Comparison of ENCODE assay signal across 8 mouse cellular contexts in genomic region chr3:107953328-107953755, GRCm38 (mm10). TPM values are rescaled to one million over a fixed set of nuclear protein-coding genes. Genes with fewer than 3 reads are reported as not detected.
DNase-seq lines count a peak whose midpoint lies in the region; ATAC-seq lines count a peak whose summit lies in the region.

No protein-coding gene starts in this region.

- H3K9ac ChIP-seq in liver, embryonic 13.5 days = no peak overlapping the region

- no peak overlapping the region for H3K4me3 ChIP-seq in liver, embryonic 13.5 days (replicated peaks)

- no peak overlapping the region for H3K4me2 ChIP-seq in liver, embryonic 13.5 days

- 14% methylated on average over 6 of the region's 6 CpGs for WGBS in liver, embryonic 13.5 days (ENCODE audit: insufficient replicate concordance)

- no peak overlapping the region for H3K27ac ChIP-seq in liver, embryonic 13.5 days

- peak; percentile 93 for ATAC-seq in granulocyte monocyte progenitor cell, adult 5-6 weeks (replicated peaks; ENCODE audit: poor library complexity, severe bottlenecking)
- 0 out of 2 replicates have a peak, but pooled peaks have one; percentile 20 for ATAC-seq in liver, embryonic 13.5 days (ENCODE audit: low read depth)

- no peaks in the 10 kb centered on the region for H3K36me3 ChIP-seq in liver, embryonic 13.5 days

- H3K4me1 ChIP-seq in liver, embryonic 13.5 days (replicated peaks) = no peaks in the 10 kb centered on the region

- no peaks in the 10 kb centered on the region; the same call in 1 of the 2 replicates for H3K27me3 ChIP-seq in liver, embryonic 13.5 days

- peak; percentile 64 for DNase-seq in 3134 (ENCODE audit: extremely low read depth, insufficient read length, low spot score)
- DNase-seq in T-cell, adult 2 months (ENCODE audit: low spot score) = peak; percentile 5
- DNase-seq in cerebellum, postnatal 4 days (ENCODE audit: low spot score in 2 of 2) = peak; percentile 47 to 81
- DNase-seq in kidney, adult 9 months = peak; percentile 81
- DNase-seq in liver, embryonic 13.5 days = peak; percentile 34
- DNase-seq in neural tube, embryonic 10.5 days (ENCODE audit: extremely low spot score, low spot score) = peak; percentile 39
- DNase-seq in thymus, postnatal 14 days = peak; percentile 51

- no peaks in the 10 kb centered on the region for H3K9me3 ChIP-seq in liver, embryonic 13.5 days (replicated peaks)

RNA-seq across cellular contexts. Expression of gene Gstm6, which starts 9.8 kb away (rescaled TPM):
- total RNA-seq in granulocyte monocyte progenitor cell, adult 5-6 weeks (2014; fragmentation: Nextera tagmentation) = not detected in 2 replicates
- not detected in 2 replicates for total RNA-seq in granulocyte monocyte progenitor cell, adult 5-6 weeks (2017)
- polyA plus RNA-seq in liver, embryonic 13.5 days (2015; fragmentation: Nextera tagmentation; extraction: Ambion mirVana) = 9.0 and 12.0 TPM in 2 replicates

RNA-seq across cellular contexts. Expression of gene Gstm3, which starts 15.7 kb away (rescaled TPM):
- total RNA-seq in granulocyte monocyte progenitor cell, adult 5-6 weeks (2014; fragmentation: Nextera tagmentation) = not detected in 2 replicates
- total RNA-seq in granulocyte monocyte progenitor cell, adult 5-6 weeks (2017) = not detected in 2 replicates
- polyA plus RNA-seq in liver, embryonic 13.5 days (2015; fragmentation: Nextera tagmentation; extraction: Ambion mirVana) = 11.4 and 11.8 TPM in 2 replicates

RNA-seq across cellular contexts. Expression of gene Gstm7, which starts 21.7 kb away (rescaled TPM):
- total RNA-seq in granulocyte monocyte progenitor cell, adult 5-6 weeks (2014; fragmentation: Nextera tagmentation) = 7.1 and 11.3 TPM in 2 replicates
- total RNA-seq in granulocyte monocyte progenitor cell, adult 5-6 weeks (2017) = 1.8 and 7.3 TPM in 2 replicates
- 11.1 and 13.2 TPM in 2 replicates for polyA plus RNA-seq in liver, embryonic 13.5 days (2015; fragmentation: Nextera tagmentation; extraction: Ambion mirVana)

RNA-seq across cellular contexts. Expression of gene Gstm2, which starts 32.9 kb away (rescaled TPM):
- total RNA-seq in granulocyte monocyte progenitor cell, adult 5-6 weeks (2014; fragmentation: Nextera tagmentation) = 2.2 and 6.2 TPM in 2 replicates
- total RNA-seq in granulocyte monocyte progenitor cell, adult 5-6 weeks (2017) = 4.3 and 5.6 TPM in 2 replicates
- 5.9 and 6.1 TPM in 2 replicates for polyA plus RNA-seq in liver, embryonic 13.5 days (2015; fragmentation: Nextera tagmentation; extraction: Ambion mirVana)

RNA-seq across cellular contexts. Expression of gene Gstm5, which starts 57.7 kb away (rescaled TPM):
- 16.0 and 24.7 TPM in 2 replicates for total RNA-seq in granulocyte monocyte progenitor cell, adult 5-6 weeks (2014; fragmentation: Nextera tagmentation)
- 13.2 and 18.3 TPM in 2 replicates for total RNA-seq in granulocyte monocyte progenitor cell, adult 5-6 weeks (2017)
- polyA plus RNA-seq in liver, embryonic 13.5 days (2015; fragmentation: Nextera tagmentation; extraction: Ambion mirVana) = 148 and 158 TPM in 2 replicates

Comparison
In these comparisons a context has a peak if more than half of its experiments do, and no peak if none do; other contexts are left out.
1. DNase-seq: peak in every context shown above with its lines; median percentile 81 in kidney, adult 9 months; 64 in 3134; 64 in cerebellum, postnatal 4 days; 51 in thymus, postnatal 14 days; 39 in neural tube, embryonic 10.5 days; 34 in liver, embryonic 13.5 days; 5 in T-cell, adult 2 months.